23 mouse cellular contexts compared by ENCODE assay signal in genomic region chr11:5795290-5795689, GRCm38 (mm10). TPM values are rescaled to one million over a fixed set of nuclear protein-coding genes. Genes with fewer than 3 reads are reported as not detected.
DNase-seq lines count a peak whose midpoint lies in the region; ATAC-seq and TF ChIP-seq lines count a peak whose summit lies in the region.
"Had no signal": no experiment of that assay in that cellular context is flagged by ENCODE, and none has a peak within 500 bp of the region (broad histone marks: within the 10 kb centered on the region; RNA-seq: fewer than 3 reads in every experiment).

No protein-coding gene starts in this region.

- H3K4me2 ChIP-seq in forebrain, postnatal 0 days (ENCODE audit: low read depth), result no peak overlapping the region
- H3K4me2 ChIP-seq: hindbrain, embryonic 14.5 days; intestine, embryonic 15.5 days; limb, embryonic 13.5 days; lung, embryonic 15.5 days had no signal

- H3K4me3 ChIP-seq in heart, embryonic 10.5 days, result no peak overlapping the region
- H3K4me3 ChIP-seq in left cerebral cortex, adult 2 months, result no peak overlapping the region
- H3K4me3 ChIP-seq in forebrain, postnatal 0 days (ENCODE audit: low read depth, low read length), result no peak overlapping the region
- H3K4me3 ChIP-seq: intestine, embryonic 15.5 days; limb, embryonic 13.5 days; lung, embryonic 15.5 days; midbrain, embryonic 10.5 days had no signal

- intact Hi-C loops in left cerebral cortex, adult 2 months (cut with DNase I), result no loop called here

- TF ChIP-seq CTCF in left cerebral cortex, adult 2 months (IDR thresholded peaks at IDR 0.05), result no peak
- TF ChIP-seq CTCF in forebrain, postnatal 0 days (IDR thresholded peaks at IDR 0.05; ENCODE audit: low read depth), result no peak

- DNase-seq in heart, embryonic 10.5 days (ENCODE audit: low spot score), result no peak
- DNase-seq in heart, postnatal 4 days, result no peak
- no peak for DNase-seq in left cerebral cortex, adult 2 months (ENCODE audit: extremely low spot score in 1 of 2, low spot score in 2 of 2)
- DNase-seq in left cerebral cortex, adult 8-10 months (ENCODE audit: low spot score in 2 of 2), result no peak
- no peak for DNase-seq in forebrain, postnatal 0 days
- DNase-seq in ovary, postnatal 36 days (ENCODE audit: low spot score), result no peak
- DNase-seq: adrenal gland, postnatal 10 days; embryo, embryonic 11 days; kidney, adult 9 months; kidney, postnatal 4 days; lung, postnatal 4 days; retina, postnatal 1 day; right cerebral cortex, postnatal 4 days; thymus, adult 2 months had no signal

- ATAC-seq in forebrain, postnatal 0 days, result no peak
- ATAC-seq in inflammation-experienced regulatory T-cells, adult 6 months, result no peak
- ATAC-seq: intestine, embryonic 15.5 days had no signal

- 79% methylated on average over 9 of the region's 9 CpGs for WGBS in heart, embryonic 10.5 days
- WGBS in forebrain, postnatal 0 days, result 83% methylated on average over 9 of the region's 9 CpGs

- peaks cover 40% of the 10 kb centered on the region for H3K4me1 ChIP-seq in heart, embryonic 10.5 days
- no peaks in the 10 kb centered on the region for H3K4me1 ChIP-seq in forebrain, postnatal 0 days (ENCODE audit: insufficient read depth)
- H3K4me1 ChIP-seq: intestine, embryonic 15.5 days; limb, embryonic 13.5 days; midbrain, embryonic 10.5 days had no signal

- H3K27ac ChIP-seq in heart, embryonic 10.5 days, result peak overlapping the region; percentile 18; the same call in 1 of the 2 replicates
- H3K27ac ChIP-seq in left cerebral cortex, adult 2 months, result peak overlapping the region; percentile 45; the same call in 1 of the 2 replicates
- peak overlapping the region; percentile 45; the same call in 1 of the 2 replicates for H3K27ac ChIP-seq in forebrain, postnatal 0 days (ENCODE audit: low read depth, low read length)
- H3K27ac ChIP-seq: hindbrain, embryonic 14.5 days; intestine, embryonic 15.5 days; limb, embryonic 13.5 days; liver, embryonic 14.5 days; lung, embryonic 15.5 days; midbrain, embryonic 10.5 days had no signal

- no peak overlapping the region for H3K9ac ChIP-seq in forebrain, postnatal 0 days
- H3K9ac ChIP-seq: hindbrain, embryonic 14.5 days; intestine, embryonic 15.5 days; limb, embryonic 13.5 days; liver, embryonic 14.5 days; lung, embryonic 15.5 days had no signal

- no peaks in the 10 kb centered on the region for H3K27me3 ChIP-seq in heart, embryonic 10.5 days (ENCODE audit: insufficient read depth, poor library complexity, severe bottlenecking)
- no peaks in the 10 kb centered on the region for H3K27me3 ChIP-seq in forebrain, postnatal 0 days (ENCODE audit: insufficient read depth, low read length)
- H3K27me3 ChIP-seq: intestine, embryonic 15.5 days; limb, embryonic 13.5 days; lung, embryonic 15.5 days; Patski had no signal

- H3K9me3 ChIP-seq in heart, embryonic 10.5 days, result no peaks in the 10 kb centered on the region
- no peaks in the 10 kb centered on the region for H3K9me3 ChIP-seq in forebrain, postnatal 0 days (ENCODE audit: low read length)
- H3K9me3 ChIP-seq: intestine, embryonic 15.5 days; limb, embryonic 13.5 days; lung, embryonic 15.5 days; midbrain, embryonic 10.5 days had no signal

- H3K36me3 ChIP-seq in heart, embryonic 10.5 days, result peaks cover 92% of the 10 kb centered on the region
- H3K36me3 ChIP-seq in forebrain, postnatal 0 days (ENCODE audit: insufficient read depth), result peaks cover 78% of the 10 kb centered on the region

RNA-seq across cellular contexts. Expression of gene Dbnl, which starts 7.0 kb away (rescaled TPM):
- polyA plus RNA-seq in heart, embryonic 10.5 days (2016; fragmentation: Nextera tagmentation; extraction: Ambion mirVana), result 101 and 114 TPM in 2 replicates
- 10 to 100 TPM; 44.7 to 46.1 TPM for total RNA-seq in heart, postnatal 4 days (2021)
- total RNA-seq in left cerebral cortex, adult 2 months (2021), result 10 to 100 TPM; 68.0 to 68.4 TPM
- total RNA-seq in left cerebral cortex, adult 8-10 months (2022), result 10 to 100 TPM; 59.1 to 73.2 (median 66.7) TPM
- total RNA-seq in forebrain, postnatal 0 days (2014; rRNA removed), result 72.6 and 77.8 TPM in 2 replicates
- polyA plus RNA-seq in forebrain, postnatal 0 days (2015; fragmentation: Nextera tagmentation; extraction: Ambion mirVana), result 101 and 130 TPM in 2 replicates
- 100 to 1,000 TPM; 127 to 153 (median 139) TPM for polyA plus RNA-seq in inflammation-experienced regulatory T-cells, adult 6 months (2017; shearing (Covaris generic))

RNA-seq across cellular contexts. Expression of gene Pgam2, which starts 8.2 kb away (rescaled TPM):
- 479 and 714 TPM in 2 replicates for polyA plus RNA-seq in heart, embryonic 10.5 days (2016; fragmentation: Nextera tagmentation; extraction: Ambion mirVana)
- 100 to 1,000 TPM; 715 to 738 TPM for total RNA-seq in heart, postnatal 4 days (2021)
- 1 to 10 TPM; 5.4 to 9.5 TPM for total RNA-seq in left cerebral cortex, adult 2 months (2021)
- 10 to 100 TPM in 3 of 4 experiments, 1 to 10 TPM in 1; 8.3 to 11.8 (median 10.7) TPM for total RNA-seq in left cerebral cortex, adult 8-10 months (2022)
- total RNA-seq in forebrain, postnatal 0 days (2014; rRNA removed), result 0.38 and 3.5 TPM in 2 replicates
- polyA plus RNA-seq in forebrain, postnatal 0 days (2015; fragmentation: Nextera tagmentation; extraction: Ambion mirVana), result 3.3 and 3.5 TPM in 2 replicates
- polyA plus RNA-seq in inflammation-experienced regulatory T-cells, adult 6 months (2017; shearing (Covaris generic)), result 1 to 10 TPM; 1.6 to 2.3 (median 2.3) TPM
- total RNA-seq: midbrain, postnatal 0 days had no signal

RNA-seq across cellular contexts. Expression of gene Urgcp, which starts 33.1 kb away (rescaled TPM):
- polyA plus RNA-seq in heart, embryonic 10.5 days (2016; fragmentation: Nextera tagmentation; extraction: Ambion mirVana), result 21.3 and 29.9 TPM in 2 replicates
- total RNA-seq in heart, postnatal 4 days (2021), result 10 to 100 TPM; 60.5 TPM
- total RNA-seq in left cerebral cortex, adult 2 months (2021), result 10 to 100 TPM; 67.7 to 71.0 TPM
- 10 to 100 TPM; 71.7 to 74.7 (median 73.3) TPM for total RNA-seq in left cerebral cortex, adult 8-10 months (2022)
- 39.6 and 48.1 TPM in 2 replicates for total RNA-seq in forebrain, postnatal 0 days (2014; rRNA removed)
- 28.4 and 33.4 TPM in 2 replicates for polyA plus RNA-seq in forebrain, postnatal 0 days (2015; fragmentation: Nextera tagmentation; extraction: Ambion mirVana)
- polyA plus RNA-seq in inflammation-experienced regulatory T-cells, adult 6 months (2017; shearing (Covaris generic)), result 1 to 10 TPM; 4.8 to 7.2 (median 6.3) TPM

RNA-seq across cellular contexts. Expression of gene Polm, which starts 42.5 kb away (rescaled TPM):
- 8.9 and 11.1 TPM in 2 replicates for polyA plus RNA-seq in heart, embryonic 10.5 days (2016; fragmentation: Nextera tagmentation; extraction: Ambion mirVana)
- total RNA-seq in heart, postnatal 4 days (2021), result 1 to 10 TPM; 5.6 to 6.5 TPM
- 10 to 100 TPM in 1 of 2 experiments, 1 to 10 TPM in 1; 8.6 to 10.5 TPM for total RNA-seq in left cerebral cortex, adult 2 months (2021)
- 10 to 100 TPM in 3 of 4 experiments, 1 to 10 TPM in 1; 9.8 to 14.5 (median 13.4) TPM for total RNA-seq in left cerebral cortex, adult 8-10 months (2022)
- total RNA-seq in forebrain, postnatal 0 days (2014; rRNA removed), result 7.5 and 9.7 TPM in 2 replicates
- 4.6 and 6.0 TPM in 2 replicates for polyA plus RNA-seq in forebrain, postnatal 0 days (2015; fragmentation: Nextera tagmentation; extraction: Ambion mirVana)
- polyA plus RNA-seq in inflammation-experienced regulatory T-cells, adult 6 months (2017; shearing (Covaris generic)), result 10 to 100 TPM; 15.9 to 27.5 (median 21.3) TPM

Comparison
In these comparisons a context has a peak if more than half of its experiments do, and no peak if none do; other contexts are left out.
1. RNA of gene Pgam2, which starts 8.2 kb away (total RNA-seq): 715 to 738 TPM in heart, postnatal 4 days; 8.3 to 11.8 TPM in left cerebral cortex, adult 8-10 months, 5.4 to 9.5 TPM in left cerebral cortex, adult 2 months and 0.38 to 3.5 TPM in forebrain, postnatal 0 days; every median in the first group is over 10 times any median in the second.
2. Peak in every context shown above with its lines, with median percentiles within 50 percentile points of each other: H3K27ac ChIP-seq.